Mouse (Mus musculus): ENCODE measurements around the gene Emilin3. TPM values are rescaled to one million over a fixed set of nuclear protein-coding genes. Genes with fewer than 3 reads are reported as not detected.
A peak's percentile ranks its signal among the peaks of the same experiment; 100 is the strongest.

The Emilin3 gene
- polyA plus RNA-seq, 1 experiment from 2014 or later, result 0.32 TPM

DNA sequence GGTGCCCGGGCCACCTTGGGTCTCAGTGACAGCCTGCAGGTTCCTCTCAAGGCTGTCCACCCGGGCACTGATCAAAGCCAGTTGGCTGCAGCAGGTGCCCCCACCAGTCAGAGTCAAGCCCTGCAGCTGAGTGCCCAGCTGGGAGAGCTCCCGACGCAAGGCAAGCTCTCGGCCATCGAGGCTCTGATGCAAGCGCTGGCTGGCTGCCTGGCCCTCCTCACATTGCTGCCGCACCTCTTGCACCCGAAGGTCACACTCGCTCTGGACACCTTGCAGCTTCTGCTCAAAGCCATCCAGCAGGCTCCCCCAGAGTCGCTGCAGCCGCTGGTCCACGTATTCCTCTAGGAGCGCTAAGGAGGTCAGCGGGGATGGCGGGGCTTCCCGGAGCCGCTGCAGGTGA, 3.5 kb downstream of the Emilin3 start:
- Histone ChIP-seq H3K9me3 (replicated peaks; ENCODE audit: control insufficient read depth, low read length) (no peaks in the 10 kb centered on the region), H3K4me2 (ENCODE audit: low read depth, low read length) (no peak overlapping the region), H3K36me3 (ENCODE audit: control insufficient read depth, insufficient read depth) (no peaks in the 10 kb centered on the region), H3K9ac (ENCODE audit: low read depth, low read length) (no peak overlapping the region), H3K27me3 (ENCODE audit: control insufficient read depth, insufficient read depth, low read depth, low read length) (peaks cover 31% of the 10 kb centered on the region), H3K27ac (ENCODE audit: low read length) (no peak overlapping the region), H3K4me1 (ENCODE audit: control insufficient read depth, low read depth, low read length) (no peaks in the 10 kb centered on the region), H3K4me3 (ENCODE audit: low read depth, low read length) (no peak overlapping the region)
- ATAC-seq (ENCODE audit: low read depth), result no peak
- WGBS (ENCODE audit: insufficient replicate concordance), result 52% methylated on average over 18 of the region's 18 CpGs

DNA sequence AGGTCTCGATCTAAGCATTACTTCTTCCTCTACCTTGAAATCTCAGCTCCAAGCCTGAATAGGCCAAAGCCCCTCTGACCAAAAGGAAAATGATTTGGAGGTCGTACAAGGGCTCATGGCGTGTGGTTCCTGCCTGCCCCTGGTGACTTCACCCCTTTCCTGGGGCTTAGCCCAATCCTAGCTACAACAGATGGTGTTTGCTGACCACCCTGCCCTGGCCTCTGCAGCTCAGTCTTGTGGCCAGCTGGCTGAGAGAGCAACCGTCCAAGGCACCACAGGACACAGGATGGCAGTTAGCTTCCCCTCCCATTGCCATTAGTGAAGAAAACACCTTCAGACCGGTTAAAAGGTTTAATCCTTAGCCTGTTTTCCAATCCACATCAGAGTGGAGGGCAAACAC, 6.0 kb downstream of the Emilin3 start:
- Histone ChIP-seq H3K4me2 (ENCODE audit: low read depth, low read length) (no peak overlapping the region), H3K36me3 (ENCODE audit: control insufficient read depth, insufficient read depth) (no peaks in the 10 kb centered on the region), H3K4me3 (ENCODE audit: low read depth, low read length) (no peak overlapping the region), H3K9ac (ENCODE audit: low read depth, low read length) (no peak overlapping the region), H3K4me1 (ENCODE audit: control insufficient read depth, low read depth, low read length) (no peaks in the 10 kb centered on the region), H3K9me3 (replicated peaks; ENCODE audit: control insufficient read depth, low read length) (no peaks in the 10 kb centered on the region), H3K27ac (ENCODE audit: low read length) (no peak overlapping the region), H3K27me3 (ENCODE audit: control insufficient read depth, insufficient read depth, low read depth, low read length) (peaks cover 9% of the 10 kb centered on the region)
- ATAC-seq (ENCODE audit: low read depth), result no peak
- WGBS (ENCODE audit: insufficient replicate concordance), result 49% methylated on average over 5 of the region's 5 CpGs

DNA sequence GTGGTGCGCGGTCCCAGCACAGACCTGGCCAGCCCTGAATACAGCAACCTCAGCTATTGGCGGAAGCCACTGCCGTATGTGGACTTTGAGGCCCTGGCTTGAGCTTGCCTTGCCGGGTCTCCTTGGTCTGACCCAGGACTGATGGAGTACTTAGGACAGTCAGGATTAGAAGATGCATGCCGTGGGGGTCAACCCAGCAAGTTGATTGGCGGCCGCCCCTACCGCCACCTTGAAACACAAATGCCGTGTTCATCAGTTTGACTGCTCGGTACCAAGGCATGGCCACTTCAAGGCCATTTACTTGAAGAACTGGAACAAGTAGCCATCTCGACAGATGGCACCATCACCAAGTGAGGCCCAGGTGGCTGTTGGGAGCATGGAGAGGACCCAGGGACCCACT, 6.8 kb downstream of the Emilin3 start:
- WGBS (ENCODE audit: insufficient replicate concordance), result 79% methylated on average over 12 of the region's 12 CpGs
- Histone ChIP-seq H3K9me3 (replicated peaks; ENCODE audit: control insufficient read depth, low read length) (no peaks in the 10 kb centered on the region), H3K27ac (ENCODE audit: low read length) (no peak overlapping the region), H3K27me3 (ENCODE audit: control insufficient read depth, insufficient read depth, low read depth, low read length) (peaks cover under 1% of the 10 kb centered on the region), H3K36me3 (ENCODE audit: control insufficient read depth, insufficient read depth) (no peaks in the 10 kb centered on the region), H3K4me3 (ENCODE audit: low read depth, low read length) (no peak overlapping the region), H3K9ac (ENCODE audit: low read depth, low read length) (no peak overlapping the region), H3K4me2 (ENCODE audit: low read depth, low read length) (no peak overlapping the region), H3K4me1 (ENCODE audit: control insufficient read depth, low read depth, low read length) (no peaks in the 10 kb centered on the region)
- ATAC-seq (ENCODE audit: low read depth), result no peak

DNA sequence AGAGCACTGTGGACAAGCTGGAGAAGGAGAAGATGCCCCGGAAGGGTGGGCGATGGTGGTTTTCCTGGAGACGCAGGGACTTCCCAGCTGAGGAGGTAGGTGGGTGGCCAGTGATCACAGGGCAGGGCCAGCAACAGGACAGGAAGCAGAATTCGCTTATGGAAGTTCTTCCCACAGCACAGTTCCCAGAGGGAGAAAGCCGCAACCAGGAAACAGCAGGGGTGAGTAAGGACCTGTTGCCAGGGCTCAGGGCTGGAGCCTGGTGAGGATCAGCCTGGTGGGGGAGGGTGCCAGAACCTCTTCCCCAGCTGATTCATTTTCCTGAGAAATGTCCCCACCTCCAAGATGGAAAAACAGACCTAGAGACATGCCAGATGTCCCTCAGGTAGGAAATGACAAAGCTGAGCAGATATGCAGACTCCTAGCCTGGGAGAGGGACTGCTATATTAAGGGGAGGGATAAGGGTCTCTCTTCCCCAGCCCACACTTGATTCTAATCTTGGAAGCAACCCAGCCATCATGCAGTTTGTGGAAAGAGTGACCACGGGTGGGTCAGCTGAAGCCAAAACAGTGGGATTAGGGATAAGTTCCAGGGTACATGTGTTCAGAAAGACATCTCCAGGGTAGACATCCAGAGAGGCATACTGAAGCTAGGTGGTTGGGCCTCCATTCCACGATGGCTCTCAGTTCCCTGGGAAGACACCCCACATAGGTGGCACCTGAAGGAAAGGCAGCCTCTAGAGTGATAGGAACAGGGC, 10.3 kb downstream of the Emilin3 start:
- no peaks in the 10 kb centered on the region for H3K27me3 ChIP-seq (ENCODE audit: control insufficient read depth, insufficient read depth, low read depth, low read length)
- H3K4me1 ChIP-seq (ENCODE audit: control insufficient read depth, low read depth, low read length), result no peaks in the 10 kb centered on the region
- H3K27ac ChIP-seq (ENCODE audit: low read length), result no peak overlapping the region
- H3K4me3 ChIP-seq (ENCODE audit: low read depth, low read length), result no peak overlapping the region
- 41% methylated on average over 7 of the region's 7 CpGs for WGBS (ENCODE audit: insufficient replicate concordance)
- H3K9ac ChIP-seq (ENCODE audit: low read depth, low read length), result no peak overlapping the region
- no peaks in the 10 kb centered on the region for H3K36me3 ChIP-seq (ENCODE audit: control insufficient read depth, insufficient read depth)
- H3K4me2 ChIP-seq (ENCODE audit: low read depth, low read length), result no peak overlapping the region
- no peaks in the 10 kb centered on the region for H3K9me3 ChIP-seq (replicated peaks; ENCODE audit: control insufficient read depth, low read length)
- no peak for ATAC-seq (ENCODE audit: low read depth)

DNA sequence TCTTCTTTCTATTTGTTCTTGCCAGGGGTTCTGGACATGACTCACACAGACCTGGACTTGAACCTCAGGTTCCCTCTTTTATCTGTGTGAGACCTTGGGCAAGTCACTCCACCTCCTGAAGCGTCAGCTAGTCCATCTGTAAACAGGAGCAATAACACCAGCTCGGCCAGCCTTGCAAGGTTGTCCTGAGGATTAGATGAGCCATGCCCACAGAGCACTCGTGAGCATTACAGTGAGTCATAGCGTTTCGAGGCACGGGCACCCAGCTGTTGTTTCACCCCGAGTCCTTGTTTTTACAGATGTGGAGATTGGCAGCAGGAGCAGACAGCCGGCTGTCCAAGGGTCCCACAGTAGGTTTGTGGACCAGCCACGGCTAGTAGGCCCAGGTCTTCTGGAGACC, 20.4 kb downstream of the Emilin3 start:
- Histone ChIP-seq H3K9ac (ENCODE audit: low read depth, low read length) (no peak overlapping the region), H3K4me2 (ENCODE audit: low read depth, low read length) (no peak overlapping the region)
- no peak for ATAC-seq (ENCODE audit: low read depth)

DNA sequence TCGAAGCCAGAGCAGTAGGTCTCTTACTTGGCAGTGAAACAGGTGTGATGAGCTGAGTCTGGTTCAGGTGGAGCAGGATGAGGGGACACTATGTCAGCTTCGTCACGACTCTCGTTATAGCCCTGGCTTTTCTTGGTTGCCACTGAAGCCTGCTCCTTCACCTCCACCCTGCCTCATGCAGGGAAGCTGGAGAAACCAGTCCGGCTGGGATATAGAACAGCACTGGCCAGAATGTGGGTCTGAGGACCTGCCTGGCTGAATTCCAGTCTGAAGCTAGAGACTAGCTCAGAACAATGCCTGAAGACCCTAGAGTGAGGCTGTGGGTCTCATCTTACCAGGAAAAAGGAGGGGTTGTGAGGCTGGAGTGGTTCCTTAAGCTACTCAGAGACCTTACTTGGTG, 21.1 kb downstream of the Emilin3 start:
- Histone ChIP-seq H3K36me3 (ENCODE audit: control insufficient read depth, insufficient read depth) (no peaks in the 10 kb centered on the region), H3K9ac (ENCODE audit: low read depth, low read length) (no peak overlapping the region), H3K4me3 (ENCODE audit: low read depth, low read length) (no peak overlapping the region), H3K4me1 (ENCODE audit: control insufficient read depth, low read depth, low read length) (peaks cover 6% of the 10 kb centered on the region), H3K9me3 (replicated peaks; ENCODE audit: control insufficient read depth, low read length) (no peaks in the 10 kb centered on the region), H3K4me2 (ENCODE audit: low read depth, low read length) (no peak overlapping the region), H3K27ac (ENCODE audit: low read length) (no peak overlapping the region), H3K27me3 (ENCODE audit: control insufficient read depth, insufficient read depth, low read depth, low read length) (no peaks in the 10 kb centered on the region)
- ATAC-seq (ENCODE audit: low read depth), result no peak
- WGBS (ENCODE audit: insufficient replicate concordance), result 58% methylated on average over 5 of the region's 5 CpGs

More for the DNA sequence above, 20.4 kb downstream of the Emilin3 start:
- Histone ChIP-seq H3K27ac (ENCODE audit: low read length) (no peak overlapping the region), H3K9me3 (replicated peaks; ENCODE audit: control insufficient read depth, low read length) (no peaks in the 10 kb centered on the region), H3K4me1 (ENCODE audit: control insufficient read depth, low read depth, low read length) (peaks cover 6% of the 10 kb centered on the region), H3K4me3 (ENCODE audit: low read depth, low read length) (no peak overlapping the region), H3K36me3 (ENCODE audit: control insufficient read depth, insufficient read depth) (no peaks in the 10 kb centered on the region), H3K27me3 (ENCODE audit: control insufficient read depth, insufficient read depth, low read depth, low read length) (no peaks in the 10 kb centered on the region)
- 71% methylated on average over 9 of the region's 9 CpGs for WGBS (ENCODE audit: insufficient replicate concordance)

DNA sequence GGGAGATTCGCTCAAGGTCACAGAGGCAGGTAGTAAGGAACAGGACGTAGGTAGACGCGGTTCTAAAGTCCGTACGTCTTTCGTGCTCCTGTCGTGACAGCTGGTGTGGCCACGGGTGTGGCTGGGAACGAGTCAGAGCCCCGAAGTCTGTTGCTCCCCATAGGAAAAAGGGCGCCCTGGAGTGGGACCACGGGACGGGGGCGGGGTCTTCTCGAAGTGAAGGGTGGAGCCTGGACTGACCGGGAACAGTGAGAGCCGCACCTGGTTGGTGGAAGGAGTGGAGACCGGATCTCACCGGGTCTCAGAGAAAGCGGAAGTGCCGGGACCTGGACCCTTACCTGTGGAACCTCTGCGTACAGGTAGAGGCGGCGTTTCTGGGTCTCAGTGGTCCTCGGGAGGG, 24.3 kb downstream of the Emilin3 start:
- Histone ChIP-seq H3K9ac (ENCODE audit: low read depth, low read length) (peak overlapping the region; percentile 14; the same call in 1 of the 2 replicates), H3K4me1 (ENCODE audit: control insufficient read depth, low read depth, low read length) (peaks cover 6% of the 10 kb centered on the region), H3K9me3 (replicated peaks; ENCODE audit: control insufficient read depth, low read length) (no peaks in the 10 kb centered on the region), H3K4me3 (ENCODE audit: low read depth, low read length) (peak overlapping the region; percentile 52), H3K36me3 (ENCODE audit: control insufficient read depth, insufficient read depth) (no peaks in the 10 kb centered on the region), H3K27ac (ENCODE audit: low read length) (no peak overlapping the region), H3K4me2 (ENCODE audit: low read depth, low read length) (peak overlapping the region; percentile 64), H3K27me3 (ENCODE audit: control insufficient read depth, insufficient read depth, low read depth, low read length) (no peaks in the 10 kb centered on the region)
- ATAC-seq (ENCODE audit: low read depth), result peak; percentile 83
- WGBS (ENCODE audit: insufficient replicate concordance), result 2% methylated on average over 26 of the region's 26 CpGs

DNA sequence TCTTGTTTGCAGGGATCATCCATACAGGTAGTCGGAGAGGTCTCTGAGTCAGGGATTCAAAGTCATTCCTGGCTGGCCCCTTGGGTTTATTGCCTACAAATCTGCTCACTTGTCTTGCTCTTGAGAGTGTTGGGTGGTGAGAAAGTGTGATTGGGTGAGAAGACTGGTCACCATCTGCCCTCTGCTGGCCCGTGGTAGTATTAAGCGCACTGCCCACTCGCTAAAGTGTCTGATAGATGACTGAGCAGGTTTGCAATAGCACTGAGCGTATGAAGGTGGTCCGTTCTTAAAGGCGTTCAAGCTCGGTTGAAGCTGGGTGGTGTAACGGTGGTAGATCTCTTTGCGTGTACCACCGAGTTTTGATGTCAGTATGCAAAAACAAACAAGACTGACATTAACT, 24.8 kb downstream of the Emilin3 start:
- peak; percentile 65 for ATAC-seq (ENCODE audit: low read depth)
- Histone ChIP-seq H3K9me3 (replicated peaks; ENCODE audit: control insufficient read depth, low read length) (no peaks in the 10 kb centered on the region), H3K4me1 (ENCODE audit: control insufficient read depth, low read depth, low read length) (peaks cover 6% of the 10 kb centered on the region), H3K27ac (ENCODE audit: low read length) (no peak overlapping the region), H3K27me3 (ENCODE audit: control insufficient read depth, insufficient read depth, low read depth, low read length) (no peaks in the 10 kb centered on the region), H3K4me2 (ENCODE audit: low read depth, low read length) (peak overlapping the region; percentile 64), H3K4me3 (ENCODE audit: low read depth, low read length) (peak overlapping the region; percentile 52), H3K9ac (ENCODE audit: low read depth, low read length) (no peak overlapping the region), H3K36me3 (ENCODE audit: control insufficient read depth, insufficient read depth) (no peaks in the 10 kb centered on the region)
- 1% methylated on average over 11 of the region's 11 CpGs for WGBS (ENCODE audit: insufficient replicate concordance)

DNA sequence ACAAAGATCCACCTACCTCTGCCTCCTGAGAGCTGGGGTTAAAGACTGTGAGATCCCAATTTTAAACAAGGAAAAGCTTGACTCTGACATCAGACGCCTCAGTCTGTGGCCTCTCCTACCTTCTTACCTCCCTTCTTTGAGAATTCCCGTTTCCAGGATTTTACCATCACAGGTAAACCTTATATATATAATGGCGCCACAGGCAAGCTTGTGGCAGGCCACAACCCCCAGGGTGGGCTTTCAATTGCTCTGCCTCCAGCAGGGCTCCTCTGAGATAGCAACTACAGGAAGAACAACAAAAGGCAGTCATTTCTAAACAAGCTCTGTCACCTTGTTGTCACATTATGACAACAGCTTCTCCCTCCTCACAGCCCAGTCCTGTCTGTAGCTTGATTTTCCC, 25.9 kb downstream of the Emilin3 start:
- Histone ChIP-seq H3K36me3 (ENCODE audit: control insufficient read depth, insufficient read depth) (no peaks in the 10 kb centered on the region), H3K4me1 (ENCODE audit: control insufficient read depth, low read depth, low read length) (peaks cover 6% of the 10 kb centered on the region), H3K27ac (ENCODE audit: low read length) (no peak overlapping the region), H3K4me2 (ENCODE audit: low read depth, low read length) (no peak overlapping the region), H3K4me3 (ENCODE audit: low read depth, low read length) (no peak overlapping the region), H3K9ac (ENCODE audit: low read depth, low read length) (no peak overlapping the region), H3K27me3 (ENCODE audit: control insufficient read depth, insufficient read depth, low read depth, low read length) (no peaks in the 10 kb centered on the region), H3K9me3 (replicated peaks; ENCODE audit: control insufficient read depth, low read length) (no peaks in the 10 kb centered on the region)
- no peak for ATAC-seq (ENCODE audit: low read depth)
- WGBS (ENCODE audit: insufficient replicate concordance), result 55% methylated on average over 3 of the region's 3 CpGs

Data from liver, embryonic 16.5 days (tissue).